Mouse (Mus musculus) ES-Bruce4 (cell line): ENCODE measurements around the gene Cpa5. TPM values are rescaled to one million over a fixed set of nuclear protein-coding genes. Genes with fewer than 3 reads are reported as not detected.

Experiments used
- H3K27ac ChIP-seq: 2 replicates; pipeline ENCODE4 v1.5.1; 2012; ENCODE audit warnings: low read length, inconsistent platforms; ENCODE audit not compliant: insufficient read depth
- H3K27me3 ChIP-seq: 2 replicates; pipeline ENCODE4 v1.6.1; 2012; ENCODE audit warnings: mild to moderate bottlenecking, low read length, inconsistent platforms; ENCODE audit not compliant: control insufficient read depth, poor library complexity, insufficient read depth, severe bottlenecking
- H3K36me3 ChIP-seq: 2 replicates; pipeline ENCODE4 v1.6.1; 2012; ENCODE audit warnings: inconsistent platforms, mild to moderate bottlenecking, low read length, moderate library complexity; ENCODE audit not compliant: control insufficient read depth, poor library complexity, insufficient read depth, severe bottlenecking
- H3K4me1 ChIP-seq: one replicate; pipeline ENCODE4 v1.8.1; 2011; ENCODE audit warnings: low read length; ENCODE audit not compliant: control insufficient read depth, insufficient read depth
- H3K4me3 ChIP-seq: 2 replicates; pipeline ENCODE4 v1.5.1; 2011; ENCODE audit warnings: low read depth, mild to moderate bottlenecking, low read length
- H3K9ac ChIP-seq: 2 replicates; pipeline ENCODE4 v1.6.1; 2012; ENCODE audit warnings: low read depth, mild to moderate bottlenecking, inconsistent platforms; ENCODE audit not compliant: poor library complexity, severe bottlenecking
- H3K9me3 ChIP-seq: replicated peaks from 2 replicates; pipeline ENCODE4 v1.6.1; 2012; ENCODE audit warnings: mild to moderate bottlenecking, low read length, inconsistent platforms; ENCODE audit not compliant: control insufficient read depth, poor library complexity, insufficient read depth, severe bottlenecking
- CTCF ChIP-seq: IDR thresholded peaks from one replicate; pipeline ENCODE4 v1.8.1; 2011; ENCODE audit warnings: low read depth, low read length
- EP300 ChIP-seq: IDR thresholded peaks from 2 replicates; pipeline ENCODE4 v1.6.1; 2011; ENCODE audit warnings: low read depth, low read length; ENCODE audit not compliant: insufficient read depth
- POLR2A ChIP-seq: IDR thresholded peaks from one replicate; pipeline ENCODE4 v1.8.1; 2011; ENCODE audit warnings: low read length; ENCODE audit not compliant: insufficient read depth
- polyA plus RNA-seq: library from polyadenylated mRNA; stranded (reverse); fragments of >200 nt; gene quantifications from 2 replicates; pipeline ENCODE4 v1.2.4, GENCODE M21; 2011; ENCODE audit warnings: low read depth; ENCODE audit not compliant: missing spikeins, insufficient read depth, insufficient read length

Gene Cpa5
- polyA plus RNA-seq, 1 experiment, result not detected

- Histone ChIP-seq H3K27ac (no peak overlapping the region), H3K4me1 (no peaks in the 10 kb centered on the region), H3K9me3 (no peaks in the 10 kb centered on the region), H3K9ac (no peak overlapping the region), H3K4me3 (no peak overlapping the region), H3K36me3 (no peaks in the 10 kb centered on the region), H3K27me3 (no peaks in the 10 kb centered on the region)
- TF ChIP-seq POLR2A, result no peak
- TF ChIP-seq CTCF, result no peak
- no peak for TF ChIP-seq EP300
Measured at GRCm38 (mm10) chr6:30621986-30622389, 11.2 kb downstream of the Cpa5 start.

- no peaks in the 10 kb centered on the region for H3K9me3 ChIP-seq
- TF ChIP-seq CTCF (no peak), EP300 (no peak), POLR2A (no peak)
- no peaks in the 10 kb centered on the region for H3K36me3 ChIP-seq
- no peak overlapping the region for H3K4me3 ChIP-seq
- H3K4me1 ChIP-seq, result no peaks in the 10 kb centered on the region
- H3K27me3 ChIP-seq, result no peaks in the 10 kb centered on the region
- no peak overlapping the region for H3K27ac ChIP-seq
- H3K9ac ChIP-seq, result no peak overlapping the region
Measured at GRCm38 (mm10) chr6:30624763-30625162, 14.0 kb downstream of the Cpa5 start.

GRCm38 (mm10) chr6:30628152-30628551 is 17.3 kb downstream of the Cpa5 start:
- TF ChIP-seq CTCF (no peak), POLR2A (no peak), EP300 (no peak)
- Histone ChIP-seq H3K4me3 (no peak overlapping the region), H3K36me3 (no peaks in the 10 kb centered on the region), H3K9ac (no peak overlapping the region), H3K27ac (no peak overlapping the region), H3K4me1 (no peaks in the 10 kb centered on the region), H3K9me3 (no peaks in the 10 kb centered on the region), H3K27me3 (no peaks in the 10 kb centered on the region)

- no peak overlapping the region for H3K27ac ChIP-seq
- H3K9me3 ChIP-seq, result no peaks in the 10 kb centered on the region
- no peak overlapping the region for H3K4me3 ChIP-seq
- no peaks in the 10 kb centered on the region for H3K36me3 ChIP-seq
- TF ChIP-seq EP300 (no peak), CTCF (no peak), POLR2A (no peak)
- no peak overlapping the region for H3K9ac ChIP-seq
- no peaks in the 10 kb centered on the region for H3K4me1 ChIP-seq
- no peaks in the 10 kb centered on the region for H3K27me3 ChIP-seq
Measured at GRCm38 (mm10) chr6:30629989-30630388, 19.2 kb downstream of the Cpa5 start.

DNA sequence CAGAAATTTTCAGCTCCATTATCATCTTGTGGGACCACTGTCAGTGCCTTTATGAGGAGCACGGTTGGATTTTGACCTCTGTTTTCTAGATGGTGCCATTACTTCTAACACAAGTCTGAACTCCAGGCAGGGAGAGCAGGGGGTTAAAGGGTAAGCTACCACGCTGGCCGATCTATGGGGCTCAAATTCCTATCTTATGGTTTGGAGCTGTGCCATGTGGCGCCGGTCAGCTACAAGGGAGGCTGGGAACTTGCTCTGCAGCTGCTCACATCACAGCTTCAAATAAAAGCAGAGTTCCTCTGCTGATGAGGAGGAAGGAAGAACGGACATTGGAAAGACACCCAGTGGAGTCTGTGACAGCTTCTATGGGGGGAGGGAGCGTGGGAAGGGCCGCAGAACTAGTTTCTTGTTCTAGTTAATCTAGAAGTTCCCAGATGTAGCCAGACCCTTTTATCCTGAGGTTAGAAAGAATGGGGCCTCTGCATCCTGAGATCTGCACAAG is 24.6 kb downstream of the Cpa5 start:
- H3K27ac ChIP-seq, result no peak overlapping the region
- TF ChIP-seq CTCF, result no peak
- no peak for TF ChIP-seq EP300
- no peak for TF ChIP-seq POLR2A
- H3K9me3 ChIP-seq, result no peaks in the 10 kb centered on the region
- no peak overlapping the region for H3K4me3 ChIP-seq
- H3K4me1 ChIP-seq, result no peaks in the 10 kb centered on the region
- H3K9ac ChIP-seq, result no peak overlapping the region
- H3K27me3 ChIP-seq, result no peaks in the 10 kb centered on the region
- no peaks in the 10 kb centered on the region for H3K36me3 ChIP-seq

DNA sequence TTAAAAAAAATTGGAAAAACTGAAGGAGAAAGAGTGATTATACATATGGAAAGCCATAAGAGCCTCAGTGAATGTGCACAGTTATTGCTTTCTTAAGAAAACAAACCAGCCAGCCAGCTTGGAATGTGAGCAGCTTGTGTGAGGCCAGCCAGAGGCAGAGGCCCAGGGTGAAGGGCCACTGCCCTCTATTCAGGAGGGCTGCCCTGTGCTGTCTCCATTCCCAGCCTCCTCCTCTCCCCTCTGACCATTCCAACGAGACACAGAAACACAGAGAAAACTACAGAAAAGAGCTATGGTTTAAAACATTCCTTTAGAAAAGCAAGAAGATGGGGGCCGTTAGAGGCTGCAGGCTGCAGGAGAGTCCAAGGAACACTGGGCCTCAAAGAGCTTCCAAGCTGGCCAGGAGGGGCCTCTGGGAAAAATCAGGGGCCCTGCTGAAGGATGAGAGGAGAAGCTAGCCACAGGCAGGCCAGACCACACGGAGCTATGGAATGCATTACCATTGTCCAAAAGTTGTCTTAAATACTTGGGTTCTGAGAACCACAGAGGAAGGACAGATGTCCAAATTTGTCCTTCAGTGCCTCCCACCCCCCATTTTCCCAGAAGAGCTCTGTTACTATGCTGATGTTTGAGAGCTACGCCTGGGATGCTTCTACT is 25.5 kb downstream of the Cpa5 start:
- Histone ChIP-seq H3K9me3 (no peaks in the 10 kb centered on the region), H3K4me3 (no peak overlapping the region), H3K27ac (no peak overlapping the region), H3K36me3 (no peaks in the 10 kb centered on the region), H3K4me1 (no peaks in the 10 kb centered on the region), H3K27me3 (no peaks in the 10 kb centered on the region), H3K9ac (no peak overlapping the region)
- TF ChIP-seq EP300 (no peak), CTCF (no peak), POLR2A (no peak)
